8 mouse cellular contexts compared by ENCODE assay signal in genomic region chr7:123083441-123084123, GRCm38 (mm10). TPM values are rescaled to one million over a fixed set of nuclear protein-coding genes. Genes with fewer than 3 reads are reported as not detected.
DNase-seq lines count a peak whose midpoint lies in the region; ATAC-seq and TF ChIP-seq lines count a peak whose summit lies in the region.

No protein-coding gene starts in this region.

- no peak for TF ChIP-seq CTCF in cortical plate, adult 2 months (IDR thresholded peaks at IDR 0.05; ENCODE audit: extremely low read depth, insufficient read depth, low read length)
- peak; percentile 37 for TF ChIP-seq CTCF in forebrain, postnatal 0 days (IDR thresholded peaks at IDR 0.05; ENCODE audit: low read depth)

- no peaks in the 10 kb centered on the region for H3K36me3 ChIP-seq in forebrain, postnatal 0 days (ENCODE audit: insufficient read depth)
- H3K36me3 ChIP-seq in midbrain, embryonic 12.5 days = no peaks in the 10 kb centered on the region

- no peak for TF ChIP-seq POLR2A in cortical plate, adult 2 months (IDR thresholded peaks at IDR 0.05; ENCODE audit: extremely low read depth, insufficient read depth, low read length)

- DNase-seq in layer of hippocampus, adult 11-12 months (ENCODE audit: low spot score) = peak; percentile 20
- DNase-seq in layer of hippocampus, adult 9-10 months (ENCODE audit: low spot score) = no peak
- DNase-seq in forebrain, postnatal 0 days = no peak
- no peak for DNase-seq in spleen, postnatal 36 days (ENCODE audit: low spot score in 2 of 2)
- DNase-seq in thymus, postnatal 14 days = no peak
- no peak for DNase-seq in thymus, postnatal 4 days

- no peak overlapping the region for H3K4me3 ChIP-seq in cortical plate, adult 2 months (ENCODE audit: insufficient read depth, low read length)
- H3K4me3 ChIP-seq in forebrain, postnatal 0 days (ENCODE audit: low read depth, low read length) = no peak overlapping the region
- no peak overlapping the region for H3K4me3 ChIP-seq in midbrain, embryonic 12.5 days

- peak overlapping the region; percentile 31 for H3K9ac ChIP-seq in forebrain, postnatal 0 days
- H3K9ac ChIP-seq in midbrain, embryonic 12.5 days (replicated peaks) = no peak overlapping the region

- 20% methylated on average over 12 of the region's 12 CpGs for WGBS in forebrain, postnatal 0 days
- 40% methylated on average over 12 of the region's 12 CpGs for WGBS in midbrain, embryonic 12.5 days

- H3K9me3 ChIP-seq in forebrain, postnatal 0 days (ENCODE audit: low read length) = no peaks in the 10 kb centered on the region
- H3K9me3 ChIP-seq in midbrain, embryonic 12.5 days = no peaks in the 10 kb centered on the region

- H3K27me3 ChIP-seq in forebrain, postnatal 0 days (ENCODE audit: insufficient read depth, low read length) = no peaks in the 10 kb centered on the region
- H3K27me3 ChIP-seq in midbrain, embryonic 12.5 days = no peaks in the 10 kb centered on the region; the same call in 1 of the 2 replicates

- H3K4me1 ChIP-seq in cortical plate, adult 2 months (ENCODE audit: control insufficient read depth, insufficient read depth, low read length) = peaks cover 7% of the 10 kb centered on the region; the same call in 1 of the 2 replicates
- peaks cover 16% of the 10 kb centered on the region for H3K4me1 ChIP-seq in forebrain, postnatal 0 days (ENCODE audit: insufficient read depth)
- peaks cover 31% of the 10 kb centered on the region for H3K4me1 ChIP-seq in midbrain, embryonic 12.5 days

- peak overlapping the region; percentile 6; the same call in 1 of the 2 replicates for H3K27ac ChIP-seq in cortical plate, adult 2 months (ENCODE audit: insufficient read depth, low read length)
- peak overlapping the region; percentile 83 for H3K27ac ChIP-seq in forebrain, postnatal 0 days (ENCODE audit: low read depth, low read length)
- H3K27ac ChIP-seq in midbrain, embryonic 12.5 days (replicated peaks) = peak overlapping the region; percentile 71

- peak; percentile 9 for ATAC-seq in forebrain, postnatal 0 days
- peak; percentile 42; the same call in 1 of the 2 replicates for ATAC-seq in midbrain, embryonic 12.5 days (ENCODE audit: low FRiP score, low read depth)

- H3K4me2 ChIP-seq in forebrain, postnatal 0 days (ENCODE audit: low read depth) = peak overlapping the region; percentile 50
- H3K4me2 ChIP-seq in midbrain, embryonic 12.5 days (replicated peaks) = peak overlapping the region; percentile 40

RNA-seq across cellular contexts. Expression of gene Tnrc6a, which starts 40.1 kb away (rescaled TPM):
- polyA plus RNA-seq in cortical plate, adult 2 months (2012; rRNA removed) = 55.6 and 56.1 TPM in 2 replicates
- 38.4 and 48.0 TPM in 2 replicates for total RNA-seq in forebrain, postnatal 0 days (2014; rRNA removed)
- 30.8 and 40.7 TPM in 2 replicates for polyA plus RNA-seq in forebrain, postnatal 0 days (2015; fragmentation: Nextera tagmentation; extraction: Ambion mirVana)
- 79.5 and 82.6 TPM in 2 replicates for polyA plus RNA-seq in midbrain, embryonic 12.5 days (2016; fragmentation: Nextera tagmentation; extraction: Ambion mirVana)

Comparison
In these comparisons a context has a peak if more than half of its experiments do, and no peak if none do; other contexts are left out.
1. H3K27ac ChIP-seq: peak in every context shown above with its lines; median percentile 83 in forebrain, postnatal 0 days; 71 in midbrain, embryonic 12.5 days; 6 in cortical plate, adult 2 months.